Mouse (Mus musculus): ENCODE measurements around the gene Kif5c.

The Kif5c gene

GRCm38 (mm10) chr2:49621234-49621633, 2.1 kb downstream of the Kif5c start:
- no peak for DNase-seq (ENCODE audit: low spot score in 2 of 2)

DNA sequence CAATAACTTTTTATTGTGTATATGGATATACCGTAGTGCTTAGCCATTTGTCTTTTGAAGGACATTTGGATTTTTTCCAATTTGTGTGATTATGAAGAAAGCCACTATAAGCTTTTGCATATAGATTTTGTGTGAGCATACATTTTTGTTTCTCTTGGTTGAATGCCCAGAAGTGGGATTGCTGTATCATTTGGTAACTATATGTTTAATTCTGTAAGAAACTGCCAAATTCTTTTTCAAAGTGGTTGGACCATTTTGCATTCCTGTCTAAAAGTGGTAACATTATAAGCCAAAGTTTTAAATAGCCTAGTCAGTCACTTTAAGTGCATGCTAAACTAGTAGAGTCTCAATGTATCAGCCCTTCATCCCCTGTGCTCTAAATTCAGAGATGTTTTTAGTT, 6.5 kb downstream of the Kif5c start:
- DNase-seq (ENCODE audit: low spot score in 2 of 2) = no peak

GRCm38 (mm10) chr2:49627611-49628010, 8.5 kb downstream of the Kif5c start:
- DNase-seq (ENCODE audit: low spot score in 2 of 2) = no peak

DNA sequence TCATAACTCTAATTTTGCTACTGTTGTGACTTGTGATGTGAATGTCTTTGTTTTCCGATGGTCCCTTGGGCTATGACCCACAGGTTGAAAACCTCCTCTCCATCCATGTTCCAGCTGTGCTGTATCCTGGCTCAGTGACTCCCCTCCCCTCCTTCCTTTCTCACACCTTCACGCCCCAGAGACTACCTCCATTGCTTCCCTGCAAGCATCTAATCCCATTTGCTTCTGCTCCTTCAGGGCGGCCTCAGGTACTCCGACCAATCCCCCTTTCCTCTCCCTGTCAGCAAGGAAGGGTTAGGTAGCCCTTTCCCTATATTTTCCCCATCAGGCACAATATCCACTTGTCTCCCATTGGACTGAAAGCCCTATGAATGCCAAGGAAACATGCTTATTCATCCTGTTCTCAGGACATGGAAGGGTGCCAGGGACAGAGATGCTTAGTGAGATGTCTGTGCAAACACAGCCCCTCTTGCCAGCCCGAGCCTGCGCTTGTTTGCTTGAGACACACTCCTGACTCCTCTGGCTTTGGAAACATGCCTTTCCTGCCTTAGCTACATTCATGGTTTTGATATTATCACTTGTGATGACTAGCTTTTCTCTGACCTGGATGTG, 9.1 kb downstream of the Kif5c start:
- no peak for DNase-seq (ENCODE audit: low spot score in 2 of 2)

DNA sequence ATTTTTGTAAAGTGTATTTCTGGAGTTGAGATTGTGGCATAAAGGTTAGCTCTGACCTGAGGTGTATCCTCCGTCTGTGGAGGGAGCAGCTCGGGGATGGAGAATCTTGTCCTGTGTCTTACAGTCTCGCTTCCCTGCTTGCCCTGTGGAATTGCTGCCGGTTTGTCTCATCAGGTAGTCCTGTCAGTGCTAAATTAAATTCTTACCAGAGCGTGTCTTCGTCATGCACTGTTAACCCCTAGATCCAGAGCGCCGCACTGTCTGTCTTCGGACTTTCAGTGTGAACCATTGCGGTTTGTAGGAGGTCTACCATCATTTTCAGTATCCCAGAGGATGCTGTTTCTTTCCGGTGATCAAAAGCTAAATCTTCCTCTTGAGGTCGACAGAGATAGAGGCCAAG, 10.1 kb downstream of the Kif5c start:
- no peak for DNase-seq (ENCODE audit: low spot score in 2 of 2)

GRCm38 (mm10) chr2:49630636-49631035, 11.5 kb downstream of the Kif5c start:
- DNase-seq (ENCODE audit: low spot score in 2 of 2) = no peak

DNA sequence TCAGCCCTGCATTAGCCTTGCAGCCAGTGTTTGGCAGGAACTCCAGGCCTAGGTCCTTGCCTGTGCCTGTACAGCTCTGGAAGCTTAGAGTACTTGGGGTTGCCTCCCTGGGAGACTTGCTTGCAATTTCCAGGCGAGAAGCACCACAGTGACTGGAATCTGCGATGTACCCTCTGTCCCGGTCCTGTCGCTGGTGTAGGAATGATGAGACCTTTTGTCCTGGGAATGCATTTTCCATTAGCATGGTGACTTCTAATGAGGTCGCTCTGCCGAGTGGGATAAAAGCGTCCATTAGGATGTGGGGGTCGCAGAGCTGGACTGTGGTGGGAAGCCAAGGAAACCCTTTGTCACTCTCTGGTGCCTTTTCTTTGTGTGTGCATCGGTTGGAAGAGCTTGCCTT, 14.1 kb downstream of the Kif5c start:
- no peak for DNase-seq (ENCODE audit: low spot score in 2 of 2)

- DNase-seq (ENCODE audit: low spot score in 2 of 2) = peak in 1 of 2 experiments; percentile 39
Measured at GRCm38 (mm10) chr2:49642761-49643160, 23.7 kb downstream of the Kif5c start.

DNA sequence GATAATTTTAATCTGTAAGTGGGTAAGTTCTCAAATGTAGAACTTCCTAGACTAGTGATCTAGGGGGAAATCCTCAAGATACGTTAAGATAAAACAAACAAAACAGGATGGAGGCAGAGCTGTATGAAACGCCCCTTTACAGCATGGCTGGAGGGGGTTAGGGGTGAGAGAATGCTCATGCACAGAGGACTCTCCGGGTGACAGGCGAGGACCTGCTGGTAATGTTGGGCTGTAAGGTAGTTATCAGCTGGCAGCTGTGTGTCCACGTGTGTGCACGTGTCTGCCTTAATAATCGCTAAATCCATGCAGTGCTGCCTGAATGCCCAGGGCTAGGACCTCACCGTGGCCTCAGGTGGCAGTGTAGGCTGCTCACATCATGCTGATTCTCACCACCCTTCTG, 24.7 kb downstream of the Kif5c start:
- no peak for DNase-seq (ENCODE audit: low spot score in 2 of 2)

DNA sequence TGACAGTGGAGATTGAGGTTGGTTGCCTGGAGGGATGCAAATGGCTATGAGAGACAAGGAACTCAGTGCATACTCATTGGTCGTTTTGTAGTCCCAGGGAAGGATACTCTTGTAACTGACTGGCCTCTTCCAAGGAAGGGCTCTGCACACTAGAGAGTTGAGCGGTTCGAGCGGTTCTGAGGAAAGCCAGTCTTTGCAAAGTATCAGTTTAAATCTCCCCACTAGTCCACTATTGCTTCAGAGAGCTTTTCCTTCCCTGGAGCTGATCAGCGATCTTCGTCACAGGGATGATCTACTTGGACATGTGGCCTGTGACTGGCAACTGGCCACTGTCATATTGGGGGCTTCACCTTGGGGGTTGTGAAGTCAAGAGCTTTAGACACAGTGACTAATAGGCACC, 28.5 kb downstream of the Kif5c start:
- no peak for DNase-seq (ENCODE audit: low spot score in 2 of 2)

GRCm38 (mm10) chr2:49648344-49648743, 29.2 kb downstream of the Kif5c start:
- no peak for DNase-seq (ENCODE audit: low spot score in 2 of 2)

DNA sequence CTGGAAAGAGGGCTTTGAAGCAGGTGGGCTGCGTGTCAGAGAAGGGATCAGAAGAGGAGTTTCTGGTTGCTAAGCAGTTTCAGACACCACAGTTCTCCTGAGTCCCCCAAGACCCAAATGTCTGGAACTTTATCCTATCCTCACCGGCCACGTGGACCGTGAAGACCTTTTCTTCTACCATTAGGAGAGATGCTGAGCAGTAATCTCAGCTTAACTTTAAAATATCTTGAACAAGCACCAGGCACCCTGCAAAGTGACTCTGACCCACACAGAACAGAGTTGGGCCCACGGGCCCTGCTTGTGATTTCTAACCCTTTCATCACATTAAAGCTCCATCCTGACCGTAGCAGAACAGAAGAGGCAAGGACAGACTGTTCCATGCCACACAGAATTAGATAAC, 29.7 kb downstream of the Kif5c start:
- no peak for DNase-seq (ENCODE audit: low spot score in 2 of 2)

- DNase-seq (ENCODE audit: low spot score in 2 of 2) = no peak
Measured at GRCm38 (mm10) chr2:49649211-49649610, 30.1 kb downstream of the Kif5c start.

GRCm38 (mm10) chr2:49651737-49652136, 32.6 kb downstream of the Kif5c start:
- DNase-seq (ENCODE audit: low spot score in 2 of 2) = no peak

GRCm38 (mm10) chr2:49654606-49655005, 35.5 kb downstream of the Kif5c start:
- DNase-seq (ENCODE audit: low spot score in 2 of 2) = no peak

DNA sequence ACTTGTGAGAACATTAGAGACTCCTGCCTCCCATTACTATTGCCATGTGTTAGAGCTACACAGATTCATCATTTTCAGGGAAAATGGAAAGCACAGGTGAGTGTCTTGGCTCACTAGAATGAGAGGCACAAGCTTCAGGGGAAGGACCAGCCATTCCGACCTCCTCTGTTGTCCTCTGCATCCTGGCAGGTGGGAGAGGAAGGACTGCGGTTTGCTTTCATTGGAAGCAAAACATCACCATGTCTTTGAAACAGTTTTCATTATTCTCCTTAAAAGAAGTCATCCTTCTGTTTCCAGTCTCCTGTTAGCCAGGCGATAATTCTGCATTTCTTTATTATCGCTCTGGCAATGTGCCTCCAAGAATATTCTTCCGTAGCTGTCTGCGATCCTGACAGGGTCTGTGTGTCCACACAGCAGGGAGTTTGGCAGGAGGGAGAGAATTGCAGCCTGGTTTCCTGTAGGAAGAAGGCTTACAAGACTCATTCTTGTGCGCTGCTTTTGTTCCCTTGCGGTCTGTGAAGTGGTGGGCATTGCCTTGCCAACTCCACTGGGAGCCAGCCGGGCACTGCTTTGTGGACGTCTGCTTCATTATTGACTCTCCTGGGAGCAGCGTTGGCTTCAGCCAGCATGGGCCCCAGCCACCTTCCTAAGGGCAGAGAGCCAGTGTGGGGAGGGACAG, 36.2 kb downstream of the Kif5c start:
- DNase-seq (ENCODE audit: low spot score in 2 of 2) = peak in 1 of 2 experiments; percentile 40

DNA sequence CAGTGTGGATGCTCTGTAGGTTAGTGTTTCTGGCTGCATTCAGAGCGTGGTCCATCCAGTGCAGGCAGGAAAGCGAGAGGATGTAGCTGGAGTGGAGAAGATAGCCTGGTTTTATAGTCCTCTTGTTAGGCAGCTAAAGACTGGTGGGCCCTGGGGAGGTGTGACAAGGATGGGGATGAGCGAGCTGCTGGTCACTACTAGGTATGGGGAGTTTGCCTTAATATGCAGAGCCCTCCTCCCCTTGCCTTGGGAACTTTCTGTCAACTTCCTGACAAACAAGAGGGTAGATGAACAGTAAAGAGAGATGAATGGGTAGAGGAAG, 36.7 kb downstream of the Kif5c start:
- DNase-seq (ENCODE audit: low spot score in 2 of 2) = no peak

DNA sequence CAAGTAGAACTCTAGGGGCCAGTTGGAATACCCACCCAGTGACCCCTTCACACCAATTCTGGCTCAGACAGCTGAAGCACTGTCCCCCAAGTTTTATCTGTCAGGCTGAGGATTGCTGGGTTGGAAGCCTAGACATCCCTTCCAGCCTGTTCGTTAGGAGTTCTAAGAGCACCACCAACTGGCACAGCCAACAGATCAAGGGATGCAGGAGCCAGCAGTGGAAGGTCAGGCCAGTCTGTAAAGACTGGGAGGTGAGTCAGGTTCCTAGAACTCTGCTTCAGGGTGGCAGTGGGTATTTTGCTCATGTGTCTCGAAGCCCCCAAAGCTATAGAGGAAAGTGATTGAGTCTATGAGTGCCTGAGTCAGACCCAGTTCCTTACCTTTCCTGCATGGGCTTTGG, 37.9 kb downstream of the Kif5c start:
- DNase-seq (ENCODE audit: low spot score in 2 of 2) = no peak

- DNase-seq (ENCODE audit: low spot score in 2 of 2) = no peak
Measured at GRCm38 (mm10) chr2:49657666-49658065, 38.6 kb downstream of the Kif5c start.

GRCm38 (mm10) chr2:49658988-49659387, 39.9 kb downstream of the Kif5c start:
- DNase-seq (ENCODE audit: low spot score in 2 of 2) = no peak

GRCm38 (mm10) chr2:49659964-49660363, 40.9 kb downstream of the Kif5c start:
- DNase-seq (ENCODE audit: low spot score in 2 of 2) = no peak

DNA sequence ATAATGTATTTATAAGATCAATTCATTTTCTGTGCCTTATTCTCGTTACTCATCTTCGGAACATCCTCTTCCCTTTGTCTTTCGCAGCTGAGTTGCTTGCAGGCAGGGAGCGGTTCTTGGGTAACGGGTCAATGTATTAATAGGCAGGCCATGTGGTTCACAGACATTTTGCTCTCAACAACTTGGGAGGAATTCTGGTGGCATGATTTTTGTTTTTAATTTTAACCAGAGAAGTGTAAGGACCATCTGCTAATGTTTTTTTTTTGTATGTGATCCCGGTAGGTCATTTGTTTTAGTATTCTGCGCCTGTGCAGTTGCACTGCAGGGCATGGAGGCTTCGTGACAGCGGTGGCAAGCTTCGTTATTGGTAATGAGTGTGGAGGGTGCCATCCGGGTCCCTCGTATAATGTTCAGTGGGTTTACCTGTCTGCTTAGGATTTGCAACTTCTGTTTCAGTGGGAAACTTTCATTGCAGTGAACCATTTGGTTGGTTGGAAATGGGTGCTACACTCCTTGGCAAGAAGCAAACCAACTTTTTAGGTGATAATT, 41.4 kb downstream of the Kif5c start:
- DNase-seq (ENCODE audit: low spot score in 2 of 2) = no peak

DNA sequence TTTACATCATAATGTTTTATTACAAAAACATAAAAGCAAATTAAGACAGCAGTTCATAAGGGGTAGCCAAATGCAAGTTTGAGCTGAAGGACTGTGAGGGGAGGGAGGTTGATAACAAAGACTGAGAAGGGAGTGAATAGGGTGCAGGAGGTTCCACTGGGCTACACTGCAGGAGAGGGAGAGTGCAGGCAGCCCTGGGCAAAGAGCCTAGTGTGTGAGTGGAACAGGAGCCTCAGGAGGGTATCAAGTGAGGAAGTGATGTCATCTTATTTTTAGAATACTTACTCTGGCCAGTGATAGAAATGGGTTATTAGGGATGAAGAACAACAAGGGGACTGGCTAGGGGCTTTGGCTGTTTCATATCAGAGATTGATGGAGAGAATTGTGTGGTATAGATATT, 42.2 kb downstream of the Kif5c start:
- DNase-seq (ENCODE audit: low spot score in 2 of 2) = no peak

DNA sequence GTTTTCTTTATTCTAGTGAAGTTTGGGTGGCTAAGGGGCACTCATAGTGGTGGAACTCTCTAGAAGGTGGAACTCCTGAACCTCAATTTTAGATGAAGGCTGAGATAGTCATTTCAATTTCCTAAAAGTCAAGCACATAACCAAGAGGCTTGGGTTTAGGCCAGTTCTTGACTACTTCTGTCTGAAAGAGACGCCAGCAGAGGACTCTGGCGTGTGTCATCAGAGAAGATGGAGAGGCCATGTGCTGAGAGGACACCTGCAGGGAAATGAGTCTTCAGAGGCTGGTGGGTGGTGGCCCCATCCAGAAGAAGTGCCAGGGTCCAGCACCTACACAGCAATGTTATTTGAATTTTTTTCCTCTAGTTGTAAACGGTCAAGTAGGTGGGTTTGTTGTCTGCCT, 42.8 kb downstream of the Kif5c start:
- no peak for DNase-seq (ENCODE audit: low spot score in 2 of 2)
